Comparison of ENCODE assay signal across 7 mouse cellular contexts in the genomic region with DNA sequence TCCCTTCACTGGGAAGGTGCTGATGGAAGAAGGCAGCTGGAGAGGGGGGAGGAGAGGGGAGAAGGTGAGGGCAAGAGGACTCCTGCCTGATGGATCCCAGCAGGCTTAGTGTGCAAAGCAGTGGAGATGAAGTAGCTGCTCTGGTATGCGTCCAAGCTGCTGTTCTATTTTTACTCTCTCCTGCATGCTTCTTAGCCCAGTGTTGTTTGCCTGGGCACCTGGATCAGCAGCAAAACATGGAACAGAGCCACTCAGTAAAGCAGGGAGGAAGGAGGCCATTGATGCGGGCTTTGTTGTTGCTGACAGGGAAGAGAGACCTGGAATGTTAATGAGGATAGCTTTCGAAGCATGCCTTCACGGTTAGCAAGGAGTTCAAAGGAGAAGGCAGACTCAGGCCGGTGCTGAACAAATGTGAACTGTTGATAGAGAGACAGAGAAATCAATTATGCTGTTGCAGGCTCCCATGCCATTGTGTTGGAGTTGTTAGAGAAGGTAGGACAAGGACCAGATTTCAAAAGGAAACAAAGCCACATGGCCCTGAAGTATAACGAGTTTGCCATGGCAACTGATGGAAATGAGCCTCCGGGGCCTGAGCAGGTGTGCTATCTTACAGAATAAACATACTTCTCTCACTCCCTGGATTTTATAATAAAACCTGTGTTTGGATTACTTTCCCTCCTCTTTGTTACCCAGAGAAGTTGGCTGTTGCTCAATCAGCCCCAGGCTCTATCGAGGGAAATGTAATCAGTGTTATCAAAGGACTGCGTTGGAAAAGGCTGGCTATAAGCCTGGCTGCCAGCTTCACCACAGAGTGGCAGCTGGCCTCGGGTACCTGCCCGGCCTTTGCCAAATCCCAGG. TPM values are rescaled to one million over a fixed set of nuclear protein-coding genes. Genes with fewer than 3 reads are reported as not detected.
DNase-seq lines count a peak whose midpoint lies in the region; ATAC-seq lines count a peak whose summit lies in the region.

No protein-coding gene starts in this region.

- peak overlapping the region; percentile 80 for H3K27ac ChIP-seq in hindbrain, embryonic 16.5 days (ENCODE audit: low read depth, low read length)
- H3K27ac ChIP-seq in limb, embryonic 13.5 days = peak overlapping the region; percentile 83
- H3K27ac ChIP-seq in neural tube, embryonic 12.5 days = peak overlapping the region; percentile 77

- no peaks in the 10 kb centered on the region for H3K9me3 ChIP-seq in hindbrain, embryonic 16.5 days (ENCODE audit: control insufficient read depth, low read length)
- no peaks in the 10 kb centered on the region for H3K9me3 ChIP-seq in limb, embryonic 13.5 days
- H3K9me3 ChIP-seq in neural tube, embryonic 12.5 days = no peaks in the 10 kb centered on the region

- 8% methylated on average over 11 of the region's 11 CpGs for WGBS in hindbrain, embryonic 16.5 days
- WGBS in limb, embryonic 13.5 days = 5% methylated on average over 11 of the region's 11 CpGs
- WGBS in neural tube, embryonic 12.5 days = 6% methylated on average over 11 of the region's 11 CpGs

- H3K4me2 ChIP-seq in hindbrain, embryonic 16.5 days (ENCODE audit: low read length) = no peak overlapping the region
- H3K4me2 ChIP-seq in limb, embryonic 13.5 days (replicated peaks) = peak overlapping the region; percentile 29
- peak overlapping the region; percentile 22 for H3K4me2 ChIP-seq in neural tube, embryonic 12.5 days (replicated peaks)

- no peaks in the 10 kb centered on the region for H3K36me3 ChIP-seq in hindbrain, embryonic 16.5 days (ENCODE audit: control insufficient read depth, insufficient read depth, low read length)
- H3K36me3 ChIP-seq in limb, embryonic 13.5 days = no peaks in the 10 kb centered on the region
- no peaks in the 10 kb centered on the region; the same call in 1 of the 2 replicates for H3K36me3 ChIP-seq in neural tube, embryonic 12.5 days

- H3K4me1 ChIP-seq in hindbrain, embryonic 16.5 days (ENCODE audit: control insufficient read depth, insufficient read depth, low read depth, low read length) = peaks cover 31% of the 10 kb centered on the region
- peaks cover 39% of the 10 kb centered on the region for H3K4me1 ChIP-seq in limb, embryonic 13.5 days
- H3K4me1 ChIP-seq in neural tube, embryonic 12.5 days = peaks cover 26% of the 10 kb centered on the region

- peak; percentile 87 for ATAC-seq in hindbrain, embryonic 16.5 days
- peak; percentile 93 for ATAC-seq in limb, embryonic 13.5 days (ENCODE audit: low FRiP score, low read depth)
- ATAC-seq in neural tube, embryonic 12.5 days (ENCODE audit: low FRiP score, low read depth) = peak; percentile 89
- ATAC-seq in CD4-positive, CD25-positive, alpha-beta regulatory T cell, adult 4 months = no peak

- peak; percentile 70 for DNase-seq in R1 (ENCODE audit: low read depth, low spot score)
- DNase-seq in cerebellum, adult 9-10 months = peak; percentile 75
- DNase-seq in gastrocnemius, adult 18-20 months (ENCODE audit: low spot score) = peak; percentile 85

- no peak overlapping the region for H3K4me3 ChIP-seq in hindbrain, embryonic 16.5 days (ENCODE audit: low read length)
- no peak overlapping the region for H3K4me3 ChIP-seq in limb, embryonic 13.5 days
- H3K4me3 ChIP-seq in neural tube, embryonic 12.5 days = no peak overlapping the region

- H3K9ac ChIP-seq in hindbrain, embryonic 16.5 days (ENCODE audit: low read depth, low read length) = peak overlapping the region; percentile 36; the same call in 1 of the 2 replicates
- H3K9ac ChIP-seq in limb, embryonic 13.5 days = 0 out of 2 replicates have a peak overlapping the region, but pooled peaks have one; percentile 13
- no peak overlapping the region for H3K9ac ChIP-seq in neural tube, embryonic 12.5 days

- H3K27me3 ChIP-seq in hindbrain, embryonic 16.5 days (replicated peaks; ENCODE audit: control insufficient read depth, insufficient read depth, low read length) = no peaks in the 10 kb centered on the region
- no peaks in the 10 kb centered on the region for H3K27me3 ChIP-seq in limb, embryonic 13.5 days
- H3K27me3 ChIP-seq in neural tube, embryonic 12.5 days (replicated peaks) = no peaks in the 10 kb centered on the region

RNA-seq across cellular contexts. Expression of a gene that starts 46.9 kb away (rescaled TPM):
- total RNA-seq in gastrocnemius, adult 18-20 months (2021) = 1 to 10 TPM; 2.5 to 3.9 TPM
- 6.7 and 8.0 TPM in 2 replicates for polyA plus RNA-seq in hindbrain, embryonic 16.5 days (2015; fragmentation: Nextera tagmentation; extraction: Ambion mirVana)
- polyA plus RNA-seq in limb, embryonic 13.5 days (2015; fragmentation: Nextera tagmentation; extraction: Ambion mirVana) = 8.5 and 9.0 TPM in 2 replicates
- 5.4 and 7.2 TPM in 2 replicates for polyA plus RNA-seq in neural tube, embryonic 12.5 days (2016; fragmentation: Nextera tagmentation; extraction: Ambion mirVana)
- 10 to 100 TPM; 35.5 to 37.9 TPM for polyA plus RNA-seq in CD4-positive, CD25-positive, alpha-beta regulatory T cell, adult 4 months (2017; shearing (Covaris generic))
